Mouse (Mus musculus): ENCODE data around the gene Ace2.

- TF ChIP-seq CTCF (IDR thresholded peaks at IDR 0.05; ENCODE audit: low read depth) (no peak), EP300 (IDR thresholded peaks at IDR 0.05; ENCODE audit: low read depth) (no peak)
These were observed 3.8 kb upstream of the Ace2 start for GRCm38 (mm10) chrX:164135304-164135818.

Measured in liver, embryonic 14.5 days (tissue).